Mouse (Mus musculus) spleen, adult 12 weeks (tissue): ENCODE data around the gene Siglecg.
"Not testable (repeated sequence)": the region's sequence is repeated elsewhere in the genome, so short reads cannot be mapped to it uniquely, and the experiment has no call there.

Experiments used
- DNase-seq: peaks from one replicate; pipeline ENCODE4 v3.0.0; 2022; ENCODE audit warnings: low spot score

Gene Siglecg

GRCm38 (mm10) chr7:43408131-43408553 lies at the start of gene Siglecg:
Gene Siglecg (plus strand): TSS chr7:43408204.
- no peak for DNase-seq

GRCm38 (mm10) chr7:43358556-43358955 lies 49.4 kb upstream of the Siglecg start:
- DNase-seq = no peak

DNA sequence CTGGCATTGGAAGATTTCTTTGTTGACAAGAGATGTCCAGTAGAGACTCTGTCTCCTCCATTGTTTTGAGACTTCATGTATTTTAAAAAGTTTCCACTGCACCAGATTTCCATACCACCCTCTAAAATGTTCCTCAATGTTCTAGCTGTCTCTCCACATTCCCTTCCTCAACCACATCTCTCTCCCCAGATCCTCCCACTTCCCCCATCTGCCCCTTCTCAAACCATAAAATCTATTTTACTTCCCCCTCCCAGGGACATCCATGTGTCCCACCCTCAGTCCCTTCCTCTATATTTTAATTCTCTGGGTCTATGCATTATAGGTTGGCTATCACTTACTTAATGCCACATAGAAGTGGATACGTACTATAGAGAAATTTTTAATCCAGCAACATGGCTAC lies 46.6 kb upstream of the Siglecg start:
- DNase-seq = no peak

- no peak for DNase-seq
Observed at GRCm38 (mm10) chr7:43362021-43362420, 46.0 kb upstream of the Siglecg start.

- no peak for DNase-seq
Observed at GRCm38 (mm10) chr7:43378226-43378625, 29.8 kb upstream of the Siglecg start.

GRCm38 (mm10) chr7:43392349-43393121 lies 15.5 kb upstream of the Siglecg start:
- peak; percentile 9 for DNase-seq

DNA sequence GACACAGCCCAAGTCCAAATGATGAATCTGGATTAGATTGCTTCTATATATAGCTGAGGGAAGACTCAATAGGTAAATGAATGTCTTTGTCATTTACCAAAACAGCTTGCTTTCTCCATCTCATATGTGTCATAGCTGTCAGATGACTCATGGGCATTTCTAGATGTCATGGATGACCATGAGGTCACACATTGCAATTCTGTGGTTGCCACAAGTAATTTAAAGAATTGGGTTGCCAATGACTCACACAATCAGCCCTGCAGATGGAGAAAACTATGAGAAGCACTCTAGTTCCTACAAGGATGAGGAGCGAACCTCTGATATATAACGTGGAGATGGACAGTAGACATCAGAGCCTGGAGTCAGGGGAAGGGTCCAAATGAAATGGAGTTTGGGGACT lies 8.5 kb upstream of the Siglecg start:
- no peak for DNase-seq

DNA sequence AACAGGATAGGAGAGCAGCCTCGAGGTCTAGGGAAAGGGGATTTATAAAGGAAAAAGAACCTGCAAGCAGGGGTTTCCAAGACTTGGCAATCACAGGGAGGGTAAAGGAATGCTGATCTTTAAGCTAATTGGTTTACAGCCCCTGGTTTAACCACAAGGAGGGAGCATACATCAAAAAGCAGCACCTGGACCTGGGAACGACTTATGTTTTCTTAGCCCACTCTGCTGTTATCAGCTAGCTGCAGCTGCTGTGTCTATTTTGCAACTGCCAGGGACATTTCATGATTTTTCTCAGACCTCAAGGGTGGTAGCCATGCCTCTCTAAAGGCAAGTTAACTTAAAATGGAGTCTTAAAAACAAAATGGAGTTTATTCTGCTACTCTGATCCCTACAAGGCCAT lies 5.3 kb upstream of the Siglecg start:
- DNase-seq = no peak

- no peak for DNase-seq
Observed at GRCm38 (mm10) chr7:43407573-43407972, 431 bp upstream of the Siglecg start.

GRCm38 (mm10) chr7:43409084-43409483 lies 1.1 kb downstream of the Siglecg start:
- DNase-seq = no peak

GRCm38 (mm10) chr7:43411724-43412123 lies 3.7 kb downstream of the Siglecg start:
- not testable (repeated sequence) for DNase-seq

- DNase-seq = no peak
Observed at GRCm38 (mm10) chr7:43417298-43417697, 9.3 kb downstream of the Siglecg start.

- DNase-seq = peak; percentile 61
Observed at GRCm38 (mm10) chr7:43422995-43423617, 15.1 kb downstream of the Siglecg start.

DNA sequence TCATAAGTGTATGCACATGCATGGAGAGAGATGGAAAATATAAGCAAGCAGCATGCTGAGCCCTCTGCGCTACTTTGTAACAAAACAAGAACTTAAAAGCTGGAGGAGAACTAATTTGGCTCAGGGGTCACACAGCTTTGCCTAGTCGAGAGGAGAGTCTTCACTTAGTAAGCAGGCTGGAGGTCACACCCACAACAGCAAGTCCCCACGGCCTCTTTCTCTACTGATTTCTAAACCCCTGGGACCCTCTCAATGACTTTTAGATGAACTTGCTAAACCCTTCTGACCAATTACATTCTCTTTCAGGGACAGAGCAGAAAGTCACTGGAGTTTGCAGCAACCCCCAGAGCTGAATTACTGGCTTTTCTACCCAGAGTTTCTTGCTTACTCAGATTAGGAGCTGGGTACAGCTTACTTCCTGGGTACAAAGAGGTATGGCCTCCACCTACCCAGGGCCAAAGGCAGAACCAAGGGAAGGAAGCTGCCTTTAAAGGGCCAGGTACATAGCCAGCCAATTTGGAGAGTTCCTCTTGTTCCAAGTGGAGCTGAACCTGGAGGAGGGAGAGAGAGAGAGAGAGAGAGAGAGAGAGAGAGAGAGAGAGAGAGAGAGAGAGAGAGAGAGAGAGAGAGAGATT lies 16.1 kb downstream of the Siglecg start:
- no peak for DNase-seq

GRCm38 (mm10) chr7:43427406-43427805 lies 19.4 kb downstream of the Siglecg start, which contains the start of gene Lim2:
Gene Lim2 (plus strand): TSS chr7:43427670.
- DNase-seq = no peak

GRCm38 (mm10) chr7:43429500-43429899 lies 21.5 kb downstream of the Siglecg start:
- DNase-seq = no peak

- DNase-seq = no peak
Observed at GRCm38 (mm10) chr7:43432891-43433290, 24.9 kb downstream of the Siglecg start.

DNA sequence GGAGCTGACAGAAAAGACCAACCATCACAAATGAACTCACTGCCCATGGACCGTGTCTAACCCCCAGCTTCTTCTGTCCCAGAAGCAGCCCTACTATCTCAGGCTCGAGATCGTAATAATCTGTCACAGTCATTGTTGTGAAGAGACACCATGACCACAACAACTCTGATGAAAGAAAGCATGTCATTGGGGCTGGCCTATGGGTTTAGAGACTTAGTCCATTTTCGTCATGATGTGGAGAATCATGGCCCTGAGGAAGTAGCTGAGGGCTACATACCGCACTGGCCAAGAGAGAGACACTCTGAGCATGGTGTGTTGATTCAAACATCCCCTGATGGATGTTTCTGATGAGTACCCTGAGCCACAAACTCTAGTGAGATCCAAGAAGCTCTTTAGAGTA lies 26.7 kb downstream of the Siglecg start:
- DNase-seq = no peak

GRCm38 (mm10) chr7:43436341-43437255 lies 28.6 kb downstream of the Siglecg start, which contains the start of gene Nkg7:
Gene Nkg7 (plus strand): TSS chr7:43437073.
- DNase-seq = no peak

DNA sequence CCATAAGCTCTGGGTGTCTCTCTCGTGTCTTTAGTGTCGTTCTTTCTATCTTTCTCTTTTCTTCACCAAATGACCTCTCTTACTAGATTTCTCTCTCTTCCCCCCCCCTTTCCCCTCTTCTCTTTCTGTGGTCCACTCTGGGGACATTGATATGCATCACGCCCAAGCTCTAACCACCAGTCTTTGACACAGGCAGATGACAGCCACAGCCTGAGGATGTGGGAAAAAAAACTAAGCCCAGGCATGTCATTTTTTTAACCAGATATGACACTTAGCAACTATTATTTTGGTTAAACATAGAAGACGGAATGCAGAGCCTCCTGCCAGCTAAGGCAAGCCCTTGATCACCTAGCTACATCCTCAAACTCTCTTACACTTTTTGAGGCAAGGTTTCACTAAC lies 30.6 kb downstream of the Siglecg start:
- no peak for DNase-seq

DNA sequence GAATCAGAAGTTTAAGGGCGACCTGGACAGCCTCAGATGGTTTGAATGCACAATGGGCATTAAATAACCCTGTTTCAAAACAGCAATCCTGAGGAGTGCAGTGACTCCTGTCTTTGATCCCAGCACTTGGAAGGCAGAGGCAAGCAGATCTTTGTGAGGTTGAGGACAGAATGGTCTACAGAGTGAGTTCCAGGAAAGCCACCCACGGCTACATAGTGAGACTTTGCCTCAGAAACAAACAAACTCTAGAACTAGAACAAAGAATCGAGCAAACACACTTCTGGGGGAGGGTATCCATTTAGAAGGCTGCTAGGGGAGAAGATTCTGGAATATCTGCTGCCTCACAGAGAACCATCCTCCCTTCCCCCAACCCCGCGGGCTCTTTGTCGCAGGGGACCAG lies 32.5 kb downstream of the Siglecg start, which contains the start of gene Cldnd2:
Gene Cldnd2 (plus strand): TSS at position 301 of the 400 bp plus-strand sequence.
- no peak for DNase-seq

DNA sequence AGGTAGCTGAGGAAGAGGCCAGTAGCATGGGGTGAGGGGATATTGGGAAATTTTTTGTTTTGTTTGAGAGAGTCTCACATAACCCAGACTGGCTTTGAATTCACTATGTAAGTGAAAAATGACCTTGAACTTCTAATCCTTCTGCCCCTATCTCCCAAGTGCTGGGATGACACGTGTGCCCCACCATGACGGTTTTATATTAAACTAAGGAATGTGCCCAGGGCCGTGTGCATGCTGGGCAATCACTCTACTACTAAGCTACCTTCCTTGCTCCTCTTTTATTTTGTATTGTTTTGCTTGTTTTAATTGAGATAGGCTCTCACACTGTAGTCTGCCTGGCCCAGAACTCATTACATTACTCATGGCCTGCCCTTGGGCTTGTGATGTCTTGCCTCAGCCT lies 33.1 kb downstream of the Siglecg start:
- no peak for DNase-seq
